Mouse (Mus musculus): ENCODE measurements at regions not wholly inside any gene's neighbourhood (a gene's known extent, or its start where the extent isn't known, plus 50 kb on each side); places are given as distances from the start of the nearest gene placed in this dataset.

- Histone ChIP-seq H3K4me1 (ENCODE audit: control insufficient read depth, insufficient read depth, low read length) (peaks cover 31% of the 10 kb centered on the region), H3K4me2 (ENCODE audit: low read depth, low read length) (no peak overlapping the region), H3K27me3 (replicated peaks; ENCODE audit: control insufficient read depth, insufficient read depth, low read length) (no peaks in the 10 kb centered on the region), H3K4me3 (ENCODE audit: low read depth, low read length) (no peak overlapping the region), H3K27ac (replicated peaks; ENCODE audit: low read depth, low read length) (no peak overlapping the region), H3K36me3 (ENCODE audit: control insufficient read depth, insufficient read depth, low read length) (no peaks in the 10 kb centered on the region), H3K9ac (ENCODE audit: low read depth, low read length) (no peak overlapping the region), H3K9me3 (ENCODE audit: control insufficient read depth, low read length) (no peaks in the 10 kb centered on the region)
- DNase-seq (ENCODE audit: low spot score) (no peak), ATAC-seq (ENCODE audit: low read depth) (no peak)
- WGBS, result 82% methylated on average over 4 of the region's 4 CpGs
Observed at GRCm38 (mm10) chr16:37725745-37726144, 50.9 kb upstream of the Fstl1 start.

- Histone ChIP-seq H3K9ac (ENCODE audit: low read depth, low read length) (no peak overlapping the region), H3K4me2 (ENCODE audit: low read depth, low read length) (peak overlapping the region; percentile 20; the same call in 1 of the 2 replicates), H3K9me3 (ENCODE audit: control insufficient read depth, low read length) (no peaks in the 10 kb centered on the region), H3K4me1 (ENCODE audit: control insufficient read depth, insufficient read depth, low read length) (peaks cover 21% of the 10 kb centered on the region; the same call in 1 of the 2 replicates), H3K36me3 (ENCODE audit: control insufficient read depth, insufficient read depth, low read length) (no peaks in the 10 kb centered on the region), H3K27ac (replicated peaks; ENCODE audit: low read depth, low read length) (peak overlapping the region; percentile 69), H3K4me3 (ENCODE audit: low read depth, low read length) (no peak overlapping the region), H3K27me3 (replicated peaks; ENCODE audit: control insufficient read depth, insufficient read depth, low read length) (no peaks in the 10 kb centered on the region)
- ATAC-seq (ENCODE audit: low read depth) (peak; percentile 85), DNase-seq (ENCODE audit: low spot score) (peak; percentile 87)
- 23% methylated on average over 7 of the region's 7 CpGs for WGBS
Observed at GRCm38 (mm10) chr16:37715173-37715572, 60.9 kb upstream of the Ndufb4 start.

GRCm38 (mm10) chr16:37714276-37714675 lies 60.0 kb upstream of the Ndufb4 start:
- ATAC-seq (ENCODE audit: low read depth) (peak; percentile 47; the same call in 1 of the 2 replicates), DNase-seq (ENCODE audit: low spot score) (peak; percentile 77)
- H3K36me3 ChIP-seq (ENCODE audit: control insufficient read depth, insufficient read depth, low read length), result no peaks in the 10 kb centered on the region
- 29% methylated on average over 6 of the region's 6 CpGs for WGBS
- peaks cover 21% of the 10 kb centered on the region; the same call in 1 of the 2 replicates for H3K4me1 ChIP-seq (ENCODE audit: control insufficient read depth, insufficient read depth, low read length)
- H3K27me3 ChIP-seq (replicated peaks; ENCODE audit: control insufficient read depth, insufficient read depth, low read length), result no peaks in the 10 kb centered on the region
- H3K9me3 ChIP-seq (ENCODE audit: control insufficient read depth, low read length), result no peaks in the 10 kb centered on the region
- H3K4me3 ChIP-seq (ENCODE audit: low read depth, low read length), result no peak overlapping the region
- no peak overlapping the region for H3K27ac ChIP-seq (replicated peaks; ENCODE audit: low read depth, low read length)
- H3K4me2 ChIP-seq (ENCODE audit: low read depth, low read length), result no peak overlapping the region
- no peak overlapping the region for H3K9ac ChIP-seq (ENCODE audit: low read depth, low read length)

- H3K27ac ChIP-seq (replicated peaks; ENCODE audit: low read depth, low read length), result no peak overlapping the region
- ATAC-seq (ENCODE audit: low read depth), result no peak
- no peak overlapping the region for H3K4me3 ChIP-seq (ENCODE audit: low read depth, low read length)
- H3K4me2 ChIP-seq (ENCODE audit: low read depth, low read length), result no peak overlapping the region
- H3K4me1 ChIP-seq (ENCODE audit: control insufficient read depth, insufficient read depth, low read length), result no peaks in the 10 kb centered on the region
- H3K9ac ChIP-seq (ENCODE audit: low read depth, low read length), result no peak overlapping the region
- WGBS, result 60% methylated on average over 9 of the region's 9 CpGs
- no peaks in the 10 kb centered on the region for H3K27me3 ChIP-seq (replicated peaks; ENCODE audit: control insufficient read depth, insufficient read depth, low read length)
- no peaks in the 10 kb centered on the region for H3K36me3 ChIP-seq (ENCODE audit: control insufficient read depth, insufficient read depth, low read length)
- no peaks in the 10 kb centered on the region for H3K9me3 ChIP-seq (ENCODE audit: control insufficient read depth, low read length)
- DNase-seq (ENCODE audit: low spot score), result no peak
Observed at GRCm38 (mm10) chr16:37706242-37706923, 52.1 kb upstream of the Ndufb4 start.

GRCm38 (mm10) chr16:37705209-37705608 lies 51.0 kb upstream of the Ndufb4 start:
- no peaks in the 10 kb centered on the region for H3K9me3 ChIP-seq (ENCODE audit: control insufficient read depth, low read length)
- no peak for ATAC-seq (ENCODE audit: low read depth)
- H3K4me1 ChIP-seq (ENCODE audit: control insufficient read depth, insufficient read depth, low read length), result no peaks in the 10 kb centered on the region
- DNase-seq (ENCODE audit: low spot score), result no peak
- 80% methylated on average over 5 of the region's 5 CpGs for WGBS
- H3K4me2 ChIP-seq (ENCODE audit: low read depth, low read length), result no peak overlapping the region
- no peak overlapping the region for H3K9ac ChIP-seq (ENCODE audit: low read depth, low read length)
- H3K27ac ChIP-seq (replicated peaks; ENCODE audit: low read depth, low read length), result no peak overlapping the region
- no peak overlapping the region for H3K4me3 ChIP-seq (ENCODE audit: low read depth, low read length)
- no peaks in the 10 kb centered on the region for H3K36me3 ChIP-seq (ENCODE audit: control insufficient read depth, insufficient read depth, low read length)
- H3K27me3 ChIP-seq (replicated peaks; ENCODE audit: control insufficient read depth, insufficient read depth, low read length), result no peaks in the 10 kb centered on the region

GRCm38 (mm10) chr16:37704461-37705155 lies 50.4 kb upstream of the Ndufb4 start:
- peak; percentile 36 for DNase-seq (ENCODE audit: low spot score)

More at GRCm38 (mm10) chr16:37704461-37705155, 50.4 kb upstream of the Ndufb4 start:
- Histone ChIP-seq H3K4me2 (ENCODE audit: low read depth, low read length) (no peak overlapping the region), H3K4me1 (ENCODE audit: control insufficient read depth, insufficient read depth, low read length) (no peaks in the 10 kb centered on the region), H3K9me3 (ENCODE audit: control insufficient read depth, low read length) (no peaks in the 10 kb centered on the region), H3K27ac (replicated peaks; ENCODE audit: low read depth, low read length) (no peak overlapping the region), H3K27me3 (replicated peaks; ENCODE audit: control insufficient read depth, insufficient read depth, low read length) (no peaks in the 10 kb centered on the region), H3K36me3 (ENCODE audit: control insufficient read depth, insufficient read depth, low read length) (no peaks in the 10 kb centered on the region), H3K4me3 (ENCODE audit: low read depth, low read length) (no peak overlapping the region), H3K9ac (ENCODE audit: low read depth, low read length) (no peak overlapping the region)
- WGBS, result 78% methylated on average over 9 of the region's 9 CpGs
- no peak for ATAC-seq (ENCODE audit: low read depth)
